Mouse (Mus musculus): ENCODE results near the gene E130308A19Rik. TPM values are rescaled to one million over a fixed set of nuclear protein-coding genes. Genes with fewer than 3 reads are reported as not detected.

E130308A19Rik gene
- polyA plus RNA-seq, 1 experiment from 2014 or later, result 45.7 TPM

DNA sequence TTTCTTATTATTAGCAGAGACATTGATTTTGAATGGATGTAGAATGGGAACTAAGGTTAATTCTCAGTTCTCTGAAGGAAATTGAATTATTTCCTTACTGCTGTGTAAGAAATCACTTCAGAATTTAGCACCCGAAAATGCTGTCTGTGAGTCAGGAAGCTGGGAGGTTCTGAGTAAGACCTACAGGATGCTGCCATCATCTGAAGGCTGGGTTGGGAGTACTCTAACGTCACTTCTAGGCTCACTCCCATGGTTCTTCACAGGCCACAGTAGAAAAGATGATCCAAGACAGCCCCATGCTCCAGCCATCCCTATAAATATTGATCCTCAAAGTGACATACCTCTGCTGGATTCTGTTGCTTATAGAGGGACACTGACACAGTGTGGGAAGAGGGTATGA lies 181.5 kb downstream of the E130308A19Rik start:
- no peak for ATAC-seq (ENCODE audit: low FRiP score)
- H3K9ac ChIP-seq (replicated peaks), result no peak overlapping the region; the same call in 1 of the 2 replicates
- H3K9me3 ChIP-seq (replicated peaks), result no peaks in the 10 kb centered on the region
- WGBS, result 59% methylated on average over 2 of the region's 2 CpGs
- no peaks in the 10 kb centered on the region for H3K36me3 ChIP-seq
- H3K4me3 ChIP-seq (replicated peaks), result peak overlapping the region; percentile 1
- H3K27me3 ChIP-seq (replicated peaks), result no peaks in the 10 kb centered on the region
- peaks cover 33% of the 10 kb centered on the region for H3K4me1 ChIP-seq
- H3K27ac ChIP-seq (replicated peaks), result no peak overlapping the region
- peak overlapping the region; percentile 61 for H3K4me2 ChIP-seq

GRCm38 (mm10) chr4:59808396-59808795 lies 182.4 kb downstream of the E130308A19Rik start:
- Histone ChIP-seq H3K4me2 (no peak overlapping the region), H3K4me1 (peaks cover 33% of the 10 kb centered on the region), H3K36me3 (no peaks in the 10 kb centered on the region), H3K27ac (replicated peaks) (no peak overlapping the region), H3K9ac (replicated peaks) (no peak overlapping the region), H3K27me3 (replicated peaks) (no peaks in the 10 kb centered on the region), H3K9me3 (replicated peaks) (no peaks in the 10 kb centered on the region), H3K4me3 (replicated peaks) (no peak overlapping the region)
- ATAC-seq (ENCODE audit: low FRiP score), result no peak
- 65% methylated on average over 5 of the region's 5 CpGs for WGBS

Other genes starting within 250 kb of the E130308A19Rik start
- gene Susd1, start 187.6 kb upstream of the E130308A19Rik start, polyA plus RNA-seq (2015; fragmentation: Nextera tagmentation; extraction: Ambion mirVana), result 2.8 and 5.5 TPM in 2 replicates
- 17.3 and 27.9 TPM in 2 replicates for gene Ptbp3, start 76.8 kb upstream of the E130308A19Rik start, polyA plus RNA-seq (2015; fragmentation: Nextera tagmentation; extraction: Ambion mirVana)
- gene Hsdl2, start 44.6 kb upstream of the E130308A19Rik start, polyA plus RNA-seq (2015; fragmentation: Nextera tagmentation; extraction: Ambion mirVana), result 40.0 and 43.0 TPM in 2 replicates
- 48.9 and 53.3 TPM in 2 replicates for gene Inip, start 175.4 kb downstream of the E130308A19Rik start, polyA plus RNA-seq (2015; fragmentation: Nextera tagmentation; extraction: Ambion mirVana)
- 17.8 and 22.5 TPM in 2 replicates for gene Snx30, start 179.6 kb downstream of the E130308A19Rik start, polyA plus RNA-seq (2015; fragmentation: Nextera tagmentation; extraction: Ambion mirVana)

All from neural tube, embryonic 15.5 days (tissue).